Comparison of ENCODE assay signal across 12 mouse cellular contexts in the genomic region with DNA sequence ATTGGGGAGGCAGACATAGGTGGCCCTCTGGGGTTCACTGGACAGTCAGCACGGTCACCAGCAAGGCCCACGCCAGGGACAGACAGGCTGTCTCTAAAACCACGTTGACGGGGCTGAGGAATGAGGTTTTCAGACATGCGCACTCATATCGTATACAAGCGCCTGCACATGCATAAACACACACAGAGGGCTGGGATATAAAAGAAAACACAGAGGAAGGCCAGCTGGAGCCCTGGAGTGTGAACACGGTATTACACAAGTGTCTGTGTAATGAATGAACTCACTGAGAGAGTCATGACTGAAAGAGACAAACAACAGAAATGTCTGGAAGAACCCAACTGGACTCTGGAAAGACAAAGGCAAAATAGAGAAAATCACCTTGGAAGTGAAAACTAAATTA. TPM values are rescaled to one million over a fixed set of nuclear protein-coding genes. Genes with fewer than 3 reads are reported as not detected.
A peak's percentile ranks its signal among the peaks of the same experiment; 100 is the strongest.
DNase-seq lines count a peak whose midpoint lies in the region; ATAC-seq lines count a peak whose summit lies in the region.
"Had no signal": no experiment of that assay in that cellular context is flagged by ENCODE, and none has a peak within 500 bp of the region (broad histone marks: within the 10 kb centered on the region; RNA-seq: fewer than 3 reads in every experiment).

No protein-coding gene starts in this region.

- no peak overlapping the region for H3K9ac ChIP-seq in liver, embryonic 12.5 days
- H3K9ac ChIP-seq in liver, embryonic 15.5 days, result no peak overlapping the region
- H3K9ac ChIP-seq: embryonic facial prominence, embryonic 15.5 days; heart, embryonic 15.5 days; limb, embryonic 12.5 days; midbrain, embryonic 12.5 days had no signal

- peak overlapping the region; percentile 69 for H3K27ac ChIP-seq in liver, embryonic 12.5 days
- 0 out of 2 replicates have a peak overlapping the region, but pooled peaks have one; percentile 35 for H3K27ac ChIP-seq in liver, embryonic 15.5 days (replicated peaks)
- H3K27ac ChIP-seq: embryonic facial prominence, embryonic 15.5 days; heart, embryonic 15.5 days; limb, embryonic 12.5 days; midbrain, embryonic 12.5 days had no signal

- DNase-seq in adrenal gland, postnatal 14 days, result peak; percentile 8
- no peak for DNase-seq in adrenal gland, postnatal 25 days
- no peak for DNase-seq in liver
- peak; percentile 7 for DNase-seq in splenic B cell, adult 2 months (ENCODE audit: low read depth, low spot score)
- DNase-seq in spleen, postnatal 36 days (ENCODE audit: low spot score in 2 of 2), result no peak
- DNase-seq in gastrocnemius, postnatal 4 days (ENCODE audit: low spot score in 2 of 2), result no peak

- no peaks in the 10 kb centered on the region for H3K9me3 ChIP-seq in liver, embryonic 12.5 days (replicated peaks)
- no peaks in the 10 kb centered on the region for H3K9me3 ChIP-seq in liver, embryonic 15.5 days (replicated peaks)
- H3K9me3 ChIP-seq: embryonic facial prominence, embryonic 15.5 days; heart, embryonic 15.5 days; limb, embryonic 12.5 days; midbrain, embryonic 12.5 days had no signal

- no peak overlapping the region for H3K4me2 ChIP-seq in liver, embryonic 12.5 days
- no peak overlapping the region for H3K4me2 ChIP-seq in liver, embryonic 15.5 days
- H3K4me2 ChIP-seq: embryonic facial prominence, embryonic 15.5 days; heart, embryonic 15.5 days; limb, embryonic 12.5 days; midbrain, embryonic 12.5 days had no signal

- no peak for ATAC-seq in liver, embryonic 12.5 days
- no peak for ATAC-seq in liver, embryonic 15.5 days (ENCODE audit: insufficient read depth)

- no peak overlapping the region for H3K4me3 ChIP-seq in liver, embryonic 12.5 days
- no peak overlapping the region for H3K4me3 ChIP-seq in liver, embryonic 15.5 days (replicated peaks)
- H3K4me3 ChIP-seq: embryonic facial prominence, embryonic 15.5 days; heart, embryonic 15.5 days; limb, embryonic 12.5 days; midbrain, embryonic 12.5 days had no signal

- peaks cover 80% of the 10 kb centered on the region for H3K4me1 ChIP-seq in liver, embryonic 12.5 days
- peaks cover 79% of the 10 kb centered on the region for H3K4me1 ChIP-seq in liver, embryonic 15.5 days (replicated peaks)

- 0 out of 2 replicates have a peak, but pooled peaks cover 10% of the 10 kb centered on the region for H3K36me3 ChIP-seq in liver, embryonic 12.5 days
- H3K36me3 ChIP-seq in liver, embryonic 15.5 days (replicated peaks), result peaks cover under 1% of the 10 kb centered on the region; the same call in 1 of the 2 replicates
- H3K36me3 ChIP-seq in splenic B cell, adult 2 months (ENCODE audit: control insufficient read depth, insufficient read depth, low read length, poor library complexity, severe bottlenecking), result no peaks in the 10 kb centered on the region; the same call in 1 of the 2 replicates
- H3K36me3 ChIP-seq: embryonic facial prominence, embryonic 15.5 days; heart, embryonic 15.5 days had no signal

- no peaks in the 10 kb centered on the region for H3K27me3 ChIP-seq in liver, embryonic 12.5 days (replicated peaks)
- H3K27me3 ChIP-seq in liver, embryonic 15.5 days, result no peaks in the 10 kb centered on the region
- H3K27me3 ChIP-seq in splenic B cell, adult 2 months (ENCODE audit: control insufficient read depth, insufficient read depth, low read length, poor library complexity, severe bottlenecking), result no peaks in the 10 kb centered on the region
- H3K27me3 ChIP-seq: embryonic facial prominence, embryonic 15.5 days; heart, embryonic 15.5 days; limb, embryonic 12.5 days; midbrain, embryonic 12.5 days had no signal

- 82% methylated on average over 8 of the region's 8 CpGs for WGBS in liver, embryonic 12.5 days (ENCODE audit: insufficient replicate concordance)
- 77% methylated on average over 8 of the region's 8 CpGs for WGBS in liver, embryonic 15.5 days (ENCODE audit: insufficient replicate concordance)

RNA-seq across cellular contexts. Expression of a gene that starts 47.8 kb away (rescaled TPM):
- total RNA-seq in adrenal gland, postnatal 14 days (2021), result 46.9 and 56.1 TPM in 2 replicates
- total RNA-seq in adrenal gland, postnatal 25 days (2021), result 63.0 and 70.0 TPM in 2 replicates
- 24.9 and 34.5 TPM in 2 replicates for polyA plus RNA-seq in liver, embryonic 12.5 days (2016; fragmentation: Nextera tagmentation; extraction: Ambion mirVana)
- 20.6 and 23.5 TPM in 2 replicates for polyA plus RNA-seq in liver, embryonic 15.5 days (2015; fragmentation: Nextera tagmentation; extraction: Ambion mirVana)
- 10 to 100 TPM; 39.4 to 39.5 TPM for total RNA-seq in gastrocnemius, postnatal 4 days (2021)

Comparison
In these comparisons a context has a peak if more than half of its experiments do, and no peak if none do; other contexts are left out.
1. DNase-seq: peak in adrenal gland, postnatal 14 days (single experiment) and splenic B cell, adult 2 months (single experiment); none in adrenal gland, postnatal 25 days (single experiment), liver (single experiment), spleen, postnatal 36 days (0 of 2) and gastrocnemius, postnatal 4 days (0 of 2).